Mouse (Mus musculus) megakaryocyte, embryonic 14.5 days (primary cell): ENCODE measurements around the gene Tmem218. TPM values are rescaled to one million over a fixed set of nuclear protein-coding genes. Genes with fewer than 3 reads are reported as not detected.

Experiments used
- H3K27me3 ChIP-seq: replicated peaks from 2 replicates; pipeline ENCODE3; 2012; ENCODE audit warnings: inconsistent platforms
- H3K36me3 ChIP-seq: replicated peaks from 2 replicates; pipeline ENCODE3; 2012; ENCODE audit warnings: low read length, inconsistent platforms, mixed read lengths
- H3K4me1 ChIP-seq: 2 replicates; pipeline ENCODE4 v1.6.1; 2012; ENCODE audit warnings: inconsistent platforms
- H3K4me3 ChIP-seq: replicated peaks from 2 replicates; pipeline ENCODE3; 2012; ENCODE audit warnings: moderate library complexity, mild to moderate bottlenecking, inconsistent platforms
- H3K9me3 ChIP-seq: 2 replicates; pipeline ENCODE4 v1.6.1; 2012; ENCODE audit warnings: inconsistent platforms
- FLI1 ChIP-seq: IDR thresholded peaks from 2 replicates; pipeline ENCODE4 v1.6.1; 2012; ENCODE audit warnings: low read length, inconsistent platforms, mixed read lengths
- GATA1 ChIP-seq: IDR thresholded peaks from 3 replicates; pipeline ENCODE4 v1.6.1; 2012; ENCODE audit warnings: mixed read lengths, low read length, inconsistent platforms, borderline replicate concordance
- polyA plus RNA-seq: library from polyadenylated mRNA; stranded (reverse); fragments of >175 nt; gene quantifications from 2 replicates; pipeline ENCODE4 v1.2.3, GENCODE M21; 2012; ENCODE audit warnings: low replicate concordance; ENCODE audit not compliant: insufficient read depth

Gene Tmem218
- polyA plus RNA-seq, 1 experiment = 0.45 TPM

- no peak overlapping the region for H3K4me3 ChIP-seq
- H3K9me3 ChIP-seq = peaks cover 8% of the 10 kb centered on the region
- H3K36me3 ChIP-seq = no peaks in the 10 kb centered on the region
- H3K4me1 ChIP-seq = peaks cover 4% of the 10 kb centered on the region; the same call in 1 of the 2 replicates
- peaks cover 9% of the 10 kb centered on the region for H3K27me3 ChIP-seq
- TF ChIP-seq GATA1 (no peak), FLI1 (no peak)
These were observed 20.6 kb upstream of the Tmem218 start for GRCm38 (mm10) chr9:37187407-37187806.

- H3K36me3 ChIP-seq = no peaks in the 10 kb centered on the region
- peaks cover 2% of the 10 kb centered on the region; the same call in 1 of the 2 replicates for H3K4me1 ChIP-seq
These were observed 20.0 kb upstream of the Tmem218 start for GRCm38 (mm10) chr9:37188024-37188423.

DNA sequence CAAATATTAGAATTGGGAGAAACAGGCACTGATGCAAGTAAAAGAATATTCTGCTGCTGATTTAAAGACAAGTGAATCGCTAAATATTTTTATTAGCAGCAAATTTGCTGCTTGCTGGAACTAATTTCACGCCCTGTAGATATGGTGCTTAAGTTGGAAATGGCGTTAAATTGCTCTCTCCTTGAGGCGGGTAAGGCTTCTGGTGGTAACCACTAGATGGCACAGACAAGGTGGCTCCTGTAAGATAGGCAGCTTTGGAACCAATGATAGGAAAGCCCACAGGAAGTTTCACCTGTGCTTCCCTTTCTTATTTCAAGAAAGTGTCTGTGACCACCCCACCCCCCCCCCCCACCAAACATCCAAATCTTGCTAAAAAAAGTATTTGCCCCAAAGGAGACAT lies 11.0 kb upstream of the Tmem218 start:
- TF ChIP-seq FLI1 = no peak
- H3K36me3 ChIP-seq = no peaks in the 10 kb centered on the region
- no peaks in the 10 kb centered on the region for H3K4me1 ChIP-seq
- no peaks in the 10 kb centered on the region for H3K9me3 ChIP-seq
- no peak overlapping the region for H3K4me3 ChIP-seq
- H3K27me3 ChIP-seq = peaks cover 29% of the 10 kb centered on the region

More at GRCm38 (mm10) chr9:37188024-37188423, 20.0 kb upstream of the Tmem218 start:
- no peak overlapping the region for H3K4me3 ChIP-seq
- H3K27me3 ChIP-seq = peaks cover 9% of the 10 kb centered on the region
- no peak for TF ChIP-seq GATA1
- TF ChIP-seq FLI1 = no peak
- H3K9me3 ChIP-seq = peaks cover 8% of the 10 kb centered on the region

DNA sequence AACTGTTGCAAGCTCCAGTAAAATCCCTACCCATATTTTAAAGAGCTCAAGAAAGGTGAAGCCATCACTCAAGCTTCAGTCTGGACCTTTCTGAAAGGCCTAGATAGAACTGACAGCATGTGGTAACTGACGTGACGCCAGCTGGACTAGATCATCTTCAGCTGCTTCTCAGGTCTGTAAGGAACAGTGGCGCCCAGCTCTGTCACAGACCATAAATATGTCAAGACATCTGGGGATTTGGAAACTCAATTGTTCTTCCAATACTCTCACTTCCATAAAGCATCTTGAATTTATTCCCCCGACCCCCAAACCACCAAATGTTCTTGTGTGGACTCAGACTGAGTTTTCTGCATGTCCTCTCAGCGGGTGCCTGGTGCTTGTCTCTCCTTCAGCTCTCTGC lies 7.6 kb upstream of the Tmem218 start:
- Histone ChIP-seq H3K27me3 (peaks cover 30% of the 10 kb centered on the region), H3K9me3 (no peaks in the 10 kb centered on the region), H3K4me3 (no peak overlapping the region), H3K36me3 (no peaks in the 10 kb centered on the region), H3K4me1 (no peaks in the 10 kb centered on the region; the same call in 1 of the 2 replicates)
- TF ChIP-seq FLI1 = no peak
- TF ChIP-seq GATA1 = no peak

- Histone ChIP-seq H3K36me3 (no peaks in the 10 kb centered on the region), H3K9me3 (no peaks in the 10 kb centered on the region), H3K4me3 (no peak overlapping the region), H3K27me3 (peaks cover 21% of the 10 kb centered on the region), H3K4me1 (peaks cover 18% of the 10 kb centered on the region)
- TF ChIP-seq GATA1 (no peak), FLI1 (no peak)
These were observed 4.1 kb upstream of the Tmem218 start for GRCm38 (mm10) chr9:37203884-37204283.

- no peak overlapping the region for H3K4me3 ChIP-seq
- H3K4me1 ChIP-seq = peaks cover 9% of the 10 kb centered on the region
- TF ChIP-seq GATA1 (no peak), FLI1 (no peak)
- H3K27me3 ChIP-seq = peaks cover 1% of the 10 kb centered on the region
- H3K36me3 ChIP-seq = no peaks in the 10 kb centered on the region
- H3K9me3 ChIP-seq = no peaks in the 10 kb centered on the region
These were observed 5.2 kb downstream of the Tmem218 start for GRCm38 (mm10) chr9:37213060-37213738.

DNA sequence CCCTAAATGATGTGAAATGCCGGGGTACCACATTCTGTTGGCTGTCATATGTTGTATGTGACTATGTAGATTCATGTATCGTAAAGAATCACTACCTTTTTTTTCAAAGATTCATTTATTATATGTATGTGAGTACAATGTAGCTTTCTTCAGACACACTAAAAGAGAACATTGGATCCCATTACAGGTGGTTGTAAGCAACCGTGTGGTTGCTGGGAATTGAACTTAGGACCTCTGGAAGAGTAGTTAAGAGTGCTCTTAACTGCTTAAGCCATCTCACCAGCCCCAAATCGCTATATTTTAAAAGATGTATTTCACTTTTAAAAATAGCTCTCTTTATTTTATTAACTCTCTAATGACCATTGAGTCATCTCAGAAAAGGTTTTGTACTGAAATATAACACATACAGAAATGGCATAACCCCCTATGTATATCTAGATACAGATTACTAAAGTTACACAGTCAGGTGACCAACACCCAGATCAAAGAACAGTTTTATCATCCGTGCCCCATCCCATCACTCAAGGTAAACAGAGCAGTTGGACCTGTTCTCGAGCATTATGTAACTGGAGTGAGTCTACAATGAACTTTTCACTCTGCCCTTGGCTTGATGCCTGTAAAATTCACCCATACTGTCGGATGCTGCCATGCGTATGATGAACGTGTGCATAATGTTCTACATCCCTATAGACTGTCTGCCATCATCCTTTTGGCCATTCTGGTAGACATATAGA lies 6.5 kb downstream of the Tmem218 start:
- Histone ChIP-seq H3K27me3 (peaks cover 1% of the 10 kb centered on the region), H3K9me3 (no peaks in the 10 kb centered on the region), H3K4me3 (no peak overlapping the region), H3K36me3 (no peaks in the 10 kb centered on the region), H3K4me1 (no peaks in the 10 kb centered on the region)
- TF ChIP-seq GATA1 = no peak
- TF ChIP-seq FLI1 = no peak

DNA sequence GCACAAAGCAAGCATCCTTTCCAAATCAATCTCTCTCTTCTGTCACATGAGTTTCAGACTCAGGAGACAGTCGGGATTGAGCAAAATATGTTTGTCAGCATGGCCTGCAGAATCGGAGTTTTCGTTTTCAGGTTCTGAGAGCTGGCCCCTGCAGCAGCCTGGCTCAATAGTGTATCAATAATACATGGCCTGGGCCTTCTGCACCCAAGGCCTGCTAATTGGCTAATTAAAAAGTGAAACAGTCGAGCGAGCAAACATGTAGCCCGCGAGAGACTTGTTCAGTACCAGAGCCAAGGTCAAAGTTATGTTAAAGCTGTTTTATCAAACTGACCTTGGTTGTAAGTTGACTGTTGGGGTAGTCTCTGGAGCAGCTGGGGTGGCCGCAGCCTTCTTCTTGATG lies 12.7 kb downstream of the Tmem218 start:
- H3K27me3 ChIP-seq = peaks cover 1% of the 10 kb centered on the region
- TF ChIP-seq GATA1 = no peak
- no peak for TF ChIP-seq FLI1
- H3K4me3 ChIP-seq = no peak overlapping the region
- peaks cover 12% of the 10 kb centered on the region for H3K36me3 ChIP-seq
- no peaks in the 10 kb centered on the region for H3K9me3 ChIP-seq
- no peaks in the 10 kb centered on the region for H3K4me1 ChIP-seq

- Histone ChIP-seq H3K9me3 (no peaks in the 10 kb centered on the region), H3K36me3 (peaks cover 12% of the 10 kb centered on the region)
- TF ChIP-seq GATA1 (no peak), FLI1 (no peak)
These were observed 17.6 kb downstream of the Tmem218 start for GRCm38 (mm10) chr9:37225581-37225980.

DNA sequence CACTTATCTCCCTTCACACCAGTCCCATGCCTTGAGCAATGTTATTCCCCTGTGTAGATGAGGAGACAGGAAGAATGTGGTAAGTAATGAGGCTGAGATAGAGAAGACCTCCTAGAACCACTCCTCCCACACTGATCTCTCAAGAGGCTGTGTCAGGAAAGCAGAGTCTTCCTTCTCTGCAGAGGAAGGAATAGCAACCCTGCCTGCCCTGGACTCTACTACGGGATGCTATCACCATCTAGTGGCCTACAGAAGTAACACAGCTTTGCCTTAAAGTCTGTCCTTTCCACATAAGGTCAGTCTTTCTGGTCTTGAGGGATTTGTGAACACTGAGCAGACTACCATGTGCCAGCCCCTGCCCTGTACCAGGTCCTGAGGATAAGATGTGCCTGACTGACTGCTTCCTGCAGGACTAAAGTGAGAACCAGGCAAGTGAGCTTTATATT lies 21.9 kb downstream of the Tmem218 start:
- H3K9me3 ChIP-seq = no peaks in the 10 kb centered on the region
- H3K4me3 ChIP-seq = peak overlapping the region; percentile 35
- H3K4me1 ChIP-seq = peaks cover 49% of the 10 kb centered on the region
- peaks cover 5% of the 10 kb centered on the region for H3K36me3 ChIP-seq
- peaks cover 15% of the 10 kb centered on the region for H3K27me3 ChIP-seq
- no peak for TF ChIP-seq FLI1
- TF ChIP-seq GATA1 = no peak

More at GRCm38 (mm10) chr9:37225581-37225980, 17.6 kb downstream of the Tmem218 start:
- Histone ChIP-seq H3K27me3 (no peaks in the 10 kb centered on the region), H3K4me1 (peaks cover 20% of the 10 kb centered on the region), H3K4me3 (no peak overlapping the region)
